Mouse (Mus musculus) bone marrow, adult 2 months (tissue): ENCODE data around the gene Snrpd3.

Source experiments
- CTCF ChIP-seq: fragments of 200-500 bp; IDR thresholded peaks from 2 replicates; pipeline ENCODE4 v1.5.1; 2011; ENCODE audit warnings: low read length, control low read depth; ENCODE audit not compliant: control insufficient read depth, insufficient read depth
- POLR2A ChIP-seq: fragments of 200-500 bp; IDR thresholded peaks from 2 replicates; pipeline ENCODE4 v1.6.1; 2011; ENCODE audit warnings: low read depth, mild to moderate bottlenecking, control low read depth, low read length, borderline replicate concordance; ENCODE audit not compliant: control insufficient read depth

DNA sequence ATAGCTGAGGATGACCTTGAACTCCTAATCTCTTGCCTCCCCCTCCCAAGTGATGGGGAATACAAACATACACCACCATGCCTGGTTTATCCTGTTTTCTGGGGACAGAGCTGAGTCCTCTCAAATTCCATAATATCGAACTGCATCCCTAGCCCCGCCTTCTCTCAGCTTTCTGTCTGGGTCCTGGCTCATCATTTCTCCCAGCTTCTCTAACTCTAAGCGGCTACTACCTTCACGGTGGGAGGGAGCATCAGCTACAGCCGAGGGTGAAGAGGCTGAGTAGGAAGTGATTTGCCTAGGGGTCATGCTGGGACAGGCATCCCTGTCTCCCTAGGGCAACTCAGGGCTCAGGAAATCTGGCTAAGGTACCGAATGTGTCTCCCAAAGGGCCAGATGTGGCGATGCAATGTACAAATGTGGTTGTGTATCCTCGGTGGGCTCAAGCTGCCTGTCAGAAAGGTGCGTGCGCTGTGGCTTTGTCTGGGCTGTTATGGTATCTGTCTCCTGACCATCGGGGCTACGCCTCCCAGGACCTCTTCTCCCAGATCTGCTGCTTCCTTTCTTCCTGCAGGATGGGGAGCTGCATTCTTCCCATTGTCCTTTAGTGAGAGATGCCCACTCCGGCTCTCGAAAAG, 41.8 kb downstream of the Snrpd3 start:
- TF ChIP-seq POLR2A (no peak), CTCF (no peak)
